Mouse (Mus musculus): ENCODE data around the gene Fam126b. TPM values are rescaled to one million over a fixed set of nuclear protein-coding genes. Genes with fewer than 3 reads are reported as not detected.
A peak's percentile ranks its signal among the peaks of the same experiment; 100 is the strongest.
"Not testable (repeated sequence)": the region's sequence is repeated elsewhere in the genome, so short reads cannot be mapped to it uniquely, and the experiment has no call there.

The Fam126b gene
- polyA plus RNA-seq (2015; fragmentation: Nextera tagmentation; extraction: Ambion mirVana), result 16.0 and 17.7 TPM in 2 replicates

GRCm38 (mm10) chr1:58586171-58586997 lies at the start of gene Fam126b, which contains the start of gene Ndufb3:
Gene Fam126b (minus strand): TSS chr1:58586323.
Gene Ndufb3 (plus strand): TSS chr1:58586384.
- Histone ChIP-seq H3K4me2 (ENCODE audit: low read length) (peak within 1 kb of the TSS; percentile 76), H3K9me3 (ENCODE audit: control insufficient read depth, low read length) (no peaks in the 10 kb centered on the region), H3K4me1 (replicated peaks; ENCODE audit: control insufficient read depth, insufficient read depth, low read length) (peaks cover 11% of the 10 kb centered on the region), H3K36me3 (ENCODE audit: control insufficient read depth, insufficient read depth) (0 out of 2 replicates have a peak, but pooled peaks cover 2% of the 10 kb centered on the region), H3K9ac (replicated peaks; ENCODE audit: low read depth, low read length) (peak within 1 kb of the TSS; percentile 80), H3K4me3 (replicated peaks; ENCODE audit: low read length) (peak within 1 kb of the TSS; percentile 93), H3K27me3 (replicated peaks; ENCODE audit: control insufficient read depth, insufficient read depth, low read length) (no peaks in the 10 kb centered on the region), H3K27ac (ENCODE audit: low read length) (peak within 1 kb of the TSS; percentile 77)
- WGBS, result under 1% methylated on average over 41 of the region's 41 CpGs
- ATAC-seq, result peak; percentile 99

- H3K4me2 ChIP-seq (ENCODE audit: low read length); H3K4me3 ChIP-seq (replicated peaks; ENCODE audit: low read length); H3K4me1 ChIP-seq (replicated peaks; ENCODE audit: control insufficient read depth, insufficient read depth, low read length); H3K27ac ChIP-seq (ENCODE audit: low read length); H3K36me3 ChIP-seq (ENCODE audit: control insufficient read depth, insufficient read depth); ATAC-seq; H3K9me3 ChIP-seq (ENCODE audit: control insufficient read depth, low read length); H3K9ac ChIP-seq (replicated peaks; ENCODE audit: low read depth, low read length); H3K27me3 ChIP-seq (replicated peaks; ENCODE audit: control insufficient read depth, insufficient read depth, low read length): not testable (repeated sequence)
- 75% methylated on average over 1 of the region's 2 CpGs for WGBS
Observed at GRCm38 (mm10) chr1:58628847-58629246, 42.7 kb upstream of the Fam126b start.

GRCm38 (mm10) chr1:58621996-58622748 lies 36.0 kb upstream of the Fam126b start:
- no peak overlapping the region for H3K4me2 ChIP-seq (ENCODE audit: low read length)
- no peaks in the 10 kb centered on the region for H3K36me3 ChIP-seq (ENCODE audit: control insufficient read depth, insufficient read depth)
- no peaks in the 10 kb centered on the region for H3K27me3 ChIP-seq (replicated peaks; ENCODE audit: control insufficient read depth, insufficient read depth, low read length)
- H3K9me3 ChIP-seq (ENCODE audit: control insufficient read depth, low read length), result no peaks in the 10 kb centered on the region
- H3K4me3 ChIP-seq (replicated peaks; ENCODE audit: low read length), result no peak overlapping the region
- no peak overlapping the region for H3K27ac ChIP-seq (ENCODE audit: low read length)
- WGBS, result 63% methylated on average over 7 of the region's 7 CpGs
- no peak for ATAC-seq
- H3K4me1 ChIP-seq (replicated peaks; ENCODE audit: control insufficient read depth, insufficient read depth, low read length), result no peaks in the 10 kb centered on the region
- H3K9ac ChIP-seq (replicated peaks; ENCODE audit: low read depth, low read length), result no peak overlapping the region

- no peak overlapping the region for H3K4me2 ChIP-seq (ENCODE audit: low read length)
- no peak overlapping the region for H3K9ac ChIP-seq (replicated peaks; ENCODE audit: low read depth, low read length)
- no peaks in the 10 kb centered on the region for H3K9me3 ChIP-seq (ENCODE audit: control insufficient read depth, low read length)
- no peaks in the 10 kb centered on the region for H3K4me1 ChIP-seq (replicated peaks; ENCODE audit: control insufficient read depth, insufficient read depth, low read length)
- no peak overlapping the region for H3K27ac ChIP-seq (ENCODE audit: low read length)
- no peak for ATAC-seq
- WGBS, result 85% methylated on average over 3 of the region's 3 CpGs
- no peaks in the 10 kb centered on the region for H3K36me3 ChIP-seq (ENCODE audit: control insufficient read depth, insufficient read depth)
- no peak overlapping the region for H3K4me3 ChIP-seq (replicated peaks; ENCODE audit: low read length)
- no peaks in the 10 kb centered on the region for H3K27me3 ChIP-seq (replicated peaks; ENCODE audit: control insufficient read depth, insufficient read depth, low read length)
Observed at GRCm38 (mm10) chr1:58621251-58621650, 35.1 kb upstream of the Fam126b start.

- Histone ChIP-seq H3K4me2 (ENCODE audit: low read length) (no peak overlapping the region), H3K36me3 (ENCODE audit: control insufficient read depth, insufficient read depth) (no peaks in the 10 kb centered on the region), H3K4me3 (replicated peaks; ENCODE audit: low read length) (no peak overlapping the region), H3K27me3 (replicated peaks; ENCODE audit: control insufficient read depth, insufficient read depth, low read length) (no peaks in the 10 kb centered on the region), H3K9me3 (ENCODE audit: control insufficient read depth, low read length) (no peaks in the 10 kb centered on the region), H3K4me1 (replicated peaks; ENCODE audit: control insufficient read depth, insufficient read depth, low read length) (no peaks in the 10 kb centered on the region), H3K27ac (ENCODE audit: low read length) (no peak overlapping the region), H3K9ac (replicated peaks; ENCODE audit: low read depth, low read length) (no peak overlapping the region)
- 84% methylated on average over 2 of the region's 2 CpGs for WGBS
- no peak for ATAC-seq
Observed at GRCm38 (mm10) chr1:58618766-58619165, 32.6 kb upstream of the Fam126b start.

- no peaks in the 10 kb centered on the region for H3K4me1 ChIP-seq (replicated peaks; ENCODE audit: control insufficient read depth, insufficient read depth, low read length)
- H3K36me3 ChIP-seq (ENCODE audit: control insufficient read depth, insufficient read depth), result no peaks in the 10 kb centered on the region
- WGBS, result 79% methylated on average over 6 of the region's 6 CpGs
- H3K4me3 ChIP-seq (replicated peaks; ENCODE audit: low read length), result no peak overlapping the region
- no peak for ATAC-seq
- H3K27me3 ChIP-seq (replicated peaks; ENCODE audit: control insufficient read depth, insufficient read depth, low read length), result no peaks in the 10 kb centered on the region
- H3K9me3 ChIP-seq (ENCODE audit: control insufficient read depth, low read length), result no peaks in the 10 kb centered on the region
- H3K4me2 ChIP-seq (ENCODE audit: low read length), result no peak overlapping the region
- no peak overlapping the region for H3K27ac ChIP-seq (ENCODE audit: low read length)
- H3K9ac ChIP-seq (replicated peaks; ENCODE audit: low read depth, low read length), result no peak overlapping the region
Observed at GRCm38 (mm10) chr1:58617978-58618668, 32.0 kb upstream of the Fam126b start.

GRCm38 (mm10) chr1:58617076-58617475 lies 31.0 kb upstream of the Fam126b start:
- H3K4me1 ChIP-seq (replicated peaks; ENCODE audit: control insufficient read depth, insufficient read depth, low read length), result no peaks in the 10 kb centered on the region
- ATAC-seq, result peak; percentile 38; the same call in 1 of the 2 replicates
- H3K9me3 ChIP-seq (ENCODE audit: control insufficient read depth, low read length), result no peaks in the 10 kb centered on the region
- H3K27ac ChIP-seq (ENCODE audit: low read length), result no peak overlapping the region
- H3K4me3 ChIP-seq (replicated peaks; ENCODE audit: low read length), result no peak overlapping the region
- no peaks in the 10 kb centered on the region for H3K36me3 ChIP-seq (ENCODE audit: control insufficient read depth, insufficient read depth)
- no peak overlapping the region; the same call in 1 of the 2 replicates for H3K9ac ChIP-seq (replicated peaks; ENCODE audit: low read depth, low read length)
- H3K4me2 ChIP-seq (ENCODE audit: low read length), result no peak overlapping the region
- 52% methylated on average over 5 of the region's 5 CpGs for WGBS
- no peaks in the 10 kb centered on the region for H3K27me3 ChIP-seq (replicated peaks; ENCODE audit: control insufficient read depth, insufficient read depth, low read length)

- no peaks in the 10 kb centered on the region for H3K4me1 ChIP-seq (replicated peaks; ENCODE audit: control insufficient read depth, insufficient read depth, low read length)
- H3K9me3 ChIP-seq (ENCODE audit: control insufficient read depth, low read length), result no peaks in the 10 kb centered on the region
- no peak overlapping the region for H3K9ac ChIP-seq (replicated peaks; ENCODE audit: low read depth, low read length)
- H3K36me3 ChIP-seq (ENCODE audit: control insufficient read depth, insufficient read depth), result no peaks in the 10 kb centered on the region
- no peak overlapping the region for H3K4me3 ChIP-seq (replicated peaks; ENCODE audit: low read length)
- no peak for ATAC-seq
- no peak overlapping the region for H3K27ac ChIP-seq (ENCODE audit: low read length)
- no peak overlapping the region for H3K4me2 ChIP-seq (ENCODE audit: low read length)
- WGBS, result 73% methylated on average over 3 of the region's 3 CpGs
- no peaks in the 10 kb centered on the region for H3K27me3 ChIP-seq (replicated peaks; ENCODE audit: control insufficient read depth, insufficient read depth, low read length)
Observed at GRCm38 (mm10) chr1:58616176-58616575, 30.1 kb upstream of the Fam126b start.

GRCm38 (mm10) chr1:58615146-58615545 lies 29.0 kb upstream of the Fam126b start:
- no peaks in the 10 kb centered on the region for H3K9me3 ChIP-seq (ENCODE audit: control insufficient read depth, low read length)
- no peak overlapping the region for H3K9ac ChIP-seq (replicated peaks; ENCODE audit: low read depth, low read length)
- 88% methylated on average over 4 of the region's 4 CpGs for WGBS
- no peaks in the 10 kb centered on the region for H3K36me3 ChIP-seq (ENCODE audit: control insufficient read depth, insufficient read depth)
- H3K27me3 ChIP-seq (replicated peaks; ENCODE audit: control insufficient read depth, insufficient read depth, low read length), result no peaks in the 10 kb centered on the region
- ATAC-seq, result no peak
- H3K4me3 ChIP-seq (replicated peaks; ENCODE audit: low read length), result no peak overlapping the region
- no peaks in the 10 kb centered on the region for H3K4me1 ChIP-seq (replicated peaks; ENCODE audit: control insufficient read depth, insufficient read depth, low read length)
- H3K4me2 ChIP-seq (ENCODE audit: low read length), result no peak overlapping the region
- no peak overlapping the region for H3K27ac ChIP-seq (ENCODE audit: low read length)
